Mouse (Mus musculus) neural tube, embryonic 14.5 days (tissue): ENCODE measurements around the gene Aaas. TPM values are rescaled to one million over a fixed set of nuclear protein-coding genes. Genes with fewer than 3 reads are reported as not detected.
"Not testable (repeated sequence)": the region's sequence is repeated elsewhere in the genome, so short reads cannot be mapped to it uniquely, and the experiment has no call there.

ENCODE experiments used
- ATAC-seq: fragments of 200-750 bp; cut with Nextera tagmentation; 2 replicates; pipeline ENCODE4 v1.8.0; 2017; ENCODE audit warnings: low read depth, mild to moderate bottlenecking, moderate TSS enrichment, moderate library complexity
- H3K27ac ChIP-seq: fragments of 300-500 bp; sonication (generic); 2 replicates; pipeline ENCODE4 v1.5.1; 2014; ENCODE audit warnings: low read depth, mild to moderate bottlenecking, control low read depth, low read length, moderate library complexity, mixed read lengths
- H3K27me3 ChIP-seq: fragments of 300-500 bp; sonication (generic); 2 replicates; pipeline ENCODE4 v1.6.1; 2014; ENCODE audit warnings: low read length; ENCODE audit not compliant: control insufficient read depth, insufficient read depth
- H3K36me3 ChIP-seq: fragments of 300-500 bp; sonication (generic); 2 replicates; pipeline ENCODE4 v1.6.1; 2014; ENCODE audit warnings: low read length, mixed read lengths; ENCODE audit not compliant: control insufficient read depth, insufficient read depth
- H3K4me1 ChIP-seq: fragments of 300-500 bp; sonication (generic); 2 replicates; pipeline ENCODE4 v1.6.1; 2014; ENCODE audit warnings: low read length; ENCODE audit not compliant: control insufficient read depth, insufficient read depth
- H3K4me2 ChIP-seq: fragments of 300-500 bp; sonication (generic); 2 replicates; pipeline ENCODE4 v1.6.1; 2014; ENCODE audit warnings: mild to moderate bottlenecking, low read depth, low read length, control low read depth
- H3K4me3 ChIP-seq: fragments of 300-500 bp; sonication (generic); 2 replicates; pipeline ENCODE4 v1.5.1; 2014; ENCODE audit warnings: low read depth, low read length, control low read depth, mixed read lengths
- H3K9ac ChIP-seq: fragments of 300-500 bp; sonication (generic); replicated peaks from 2 replicates; pipeline ENCODE4 v1.6.1; 2014; ENCODE audit warnings: low read depth, mild to moderate bottlenecking, control low read depth, low read length, mixed read lengths
- H3K9me3 ChIP-seq: fragments of 300-500 bp; sonication (generic); 2 replicates; pipeline ENCODE4 v1.6.1; 2016; ENCODE audit warnings: low read length; ENCODE audit not compliant: control insufficient read depth
- WGBS: fragments of 180-500 bp; shearing (Covaris S2); extraction: QIAGEN DNeasy Blood & Tissue Kit; methylation state at CpG from one replicate; pipeline ENCODE4 v1.1.7; 2014; 5-methylcytosine and 5-hydroxymethylcytosine counted together
- polyA plus RNA-seq: library from polyadenylated mRNA; unstranded; fragments of >200 nt; fragmentation: Nextera tagmentation; extraction: Ambion mirVana; gene quantifications from 2 replicates; pipeline ENCODE4 v1.2.1, GENCODE M21; 2014

The Aaas gene
- polyA plus RNA-seq, 1 experiment from 2014 or later = 26.8 TPM

GRCm38 (mm10) chr15:102350942-102351291, 346 bp upstream of the Aaas start:
- Histone ChIP-seq H3K9ac (peak overlapping the region; percentile 25; the same call in 1 of the 2 replicates), H3K4me3 (peak overlapping the region; percentile 73), H3K36me3 (no peaks in the 10 kb centered on the region), H3K4me1 (peaks cover 13% of the 10 kb centered on the region), H3K27me3 (no peaks in the 10 kb centered on the region), H3K4me2 (peak overlapping the region; percentile 88), H3K27ac (no peak overlapping the region), H3K9me3 (no peaks in the 10 kb centered on the region)
- 12% methylated on average over 11 of the region's 11 CpGs for WGBS
- ATAC-seq = peak; percentile 10; the same call in 1 of the 2 replicates

GRCm38 (mm10) chr15:102346444-102346843, 4.1 kb downstream of the Aaas start:
- 83% methylated on average over 4 of the region's 4 CpGs for WGBS
- Histone ChIP-seq H3K27me3 (no peaks in the 10 kb centered on the region), H3K36me3 (0 out of 2 replicates have a peak, but pooled peaks cover 4% of the 10 kb centered on the region), H3K4me1 (peaks cover 12% of the 10 kb centered on the region), H3K27ac (no peak overlapping the region), H3K4me3 (no peak overlapping the region), H3K9ac (no peak overlapping the region), H3K4me2 (no peak overlapping the region), H3K9me3 (no peaks in the 10 kb centered on the region)
- ATAC-seq = no peak

GRCm38 (mm10) chr15:102344490-102344889, 6.1 kb downstream of the Aaas start:
- no peak for ATAC-seq
- Histone ChIP-seq H3K27me3 (no peaks in the 10 kb centered on the region), H3K27ac (no peak overlapping the region), H3K36me3 (0 out of 2 replicates have a peak, but pooled peaks cover 4% of the 10 kb centered on the region), H3K9ac (no peak overlapping the region), H3K4me1 (no peaks in the 10 kb centered on the region; the same call in 1 of the 2 replicates), H3K4me3 (no peak overlapping the region), H3K4me2 (no peak overlapping the region), H3K9me3 (no peaks in the 10 kb centered on the region)
- 97% methylated on average over 3 of the region's 3 CpGs for WGBS

- no peak overlapping the region for H3K27ac ChIP-seq
- no peak overlapping the region for H3K9ac ChIP-seq
- H3K9me3 ChIP-seq = no peaks in the 10 kb centered on the region
- ATAC-seq = no peak
- H3K4me1 ChIP-seq = no peaks in the 10 kb centered on the region
- H3K27me3 ChIP-seq = no peaks in the 10 kb centered on the region
- H3K4me2 ChIP-seq = no peak overlapping the region
- no peak overlapping the region for H3K4me3 ChIP-seq
- H3K36me3 ChIP-seq = peaks cover 27% of the 10 kb centered on the region
- 13% methylated on average over 1 of the region's 1 CpGs for WGBS
Observed at GRCm38 (mm10) chr15:102341580-102341979, 9.0 kb downstream of the Aaas start.

- Histone ChIP-seq H3K36me3 (peaks cover 31% of the 10 kb centered on the region), H3K27me3 (no peaks in the 10 kb centered on the region), H3K4me3 (no peak overlapping the region), H3K9me3 (no peaks in the 10 kb centered on the region), H3K4me2 (no peak overlapping the region), H3K27ac (no peak overlapping the region), H3K9ac (no peak overlapping the region), H3K4me1 (no peaks in the 10 kb centered on the region)
- 77% methylated on average over 5 of the region's 5 CpGs for WGBS
- ATAC-seq = no peak
Observed at GRCm38 (mm10) chr15:102339612-102340011, 11.0 kb downstream of the Aaas start.

GRCm38 (mm10) chr15:102336946-102337345, 13.6 kb downstream of the Aaas start:
- H3K36me3 ChIP-seq = peaks cover 41% of the 10 kb centered on the region
- 99% methylated on average over 4 of the region's 4 CpGs for WGBS
- H3K27ac ChIP-seq = no peak overlapping the region
- no peak overlapping the region for H3K4me2 ChIP-seq
- H3K9me3 ChIP-seq = no peaks in the 10 kb centered on the region
- no peaks in the 10 kb centered on the region for H3K27me3 ChIP-seq
- no peak overlapping the region for H3K4me3 ChIP-seq
- no peak overlapping the region for H3K9ac ChIP-seq
- ATAC-seq = no peak
- peaks cover 7% of the 10 kb centered on the region for H3K4me1 ChIP-seq

- WGBS = 97% methylated on average over 5 of the region's 5 CpGs
- not testable (repeated sequence) for H3K9ac ChIP-seq, H3K4me2 ChIP-seq, H3K27ac ChIP-seq, H3K27me3 ChIP-seq, ATAC-seq, H3K9me3 ChIP-seq, H3K4me3 ChIP-seq
- H3K36me3 ChIP-seq = peaks cover 41% of the 10 kb centered on the region
- peaks cover 11% of the 10 kb centered on the region for H3K4me1 ChIP-seq
Observed at GRCm38 (mm10) chr15:102335925-102336324, 14.6 kb downstream of the Aaas start.

GRCm38 (mm10) chr15:102335254-102335653, 15.3 kb downstream of the Aaas start:
- H3K9me3 ChIP-seq = no peaks in the 10 kb centered on the region
- no peak overlapping the region for H3K9ac ChIP-seq
- 92% methylated on average over 8 of the region's 8 CpGs for WGBS
- H3K4me3 ChIP-seq = no peak overlapping the region
- H3K4me2 ChIP-seq = no peak overlapping the region
- no peak for ATAC-seq
- no peak overlapping the region for H3K27ac ChIP-seq
- no peaks in the 10 kb centered on the region for H3K27me3 ChIP-seq
- peaks cover 41% of the 10 kb centered on the region for H3K36me3 ChIP-seq
- H3K4me1 ChIP-seq = peaks cover 11% of the 10 kb centered on the region

GRCm38 (mm10) chr15:102331610-102332015, 19.0 kb downstream of the Aaas start, which contains the start of gene Myg1:
Gene Myg1 (plus strand): TSS chr15:102331709.
- Histone ChIP-seq H3K4me3 (peak within 1 kb of the TSS; percentile 75), H3K4me2 (peak within 1 kb of the TSS; percentile 74), H3K36me3 (peaks cover 18% of the 10 kb centered on the region), H3K27me3 (no peaks in the 10 kb centered on the region), H3K27ac (no peak within 1 kb of the TSS), H3K4me1 (peaks cover 18% of the 10 kb centered on the region), H3K9me3 (no peaks in the 10 kb centered on the region), H3K9ac (peak within 1 kb of the TSS; percentile 62)
- under 1% methylated on average over 30 of the region's 30 CpGs for WGBS
- ATAC-seq = peak; percentile 95
